Mouse (Mus musculus) midbrain, postnatal 0 days (tissue): ENCODE measurements around the gene Macrod1. TPM values are rescaled to one million over a fixed set of nuclear protein-coding genes. Genes with fewer than 3 reads are reported as not detected.

Experiments used
- ATAC-seq: fragments of 200-750 bp; cut with Nextera tagmentation; 2 replicates; pipeline ENCODE4 v1.8.0; 2017; ENCODE audit warnings: moderate number of reproducible peaks, mild to moderate bottlenecking, moderate TSS enrichment, moderate library complexity; ENCODE audit not compliant: low FRiP score
- DNase-seq: peaks from one replicate; pipeline ENCODE4 v3.0.0-alpha.2; 2015; ENCODE audit warnings: low spot score
- H3K27ac ChIP-seq: fragments of 300-500 bp; sonication (generic); 2 replicates; pipeline ENCODE4 v1.5.1; 2014; ENCODE audit warnings: low read depth, mild to moderate bottlenecking, low read length, mixed read lengths
- H3K27me3 ChIP-seq: fragments of 300-500 bp; sonication (generic); 2 replicates; pipeline ENCODE4 v1.6.1; 2014; ENCODE audit warnings: low read length, control low read depth, mixed read lengths; ENCODE audit not compliant: insufficient read depth
- H3K36me3 ChIP-seq: fragments of 300-500 bp; sonication (generic); 2 replicates; pipeline ENCODE4 v1.6.1; 2014; ENCODE audit warnings: low read length, control low read depth, mixed read lengths; ENCODE audit not compliant: insufficient read depth
- H3K4me1 ChIP-seq: fragments of 300-500 bp; sonication (generic); 2 replicates; pipeline ENCODE4 v1.6.1; 2014; ENCODE audit warnings: mild to moderate bottlenecking, control low read depth, antibody characterized with exemption, low read length, mixed read lengths; ENCODE audit not compliant: insufficient read depth
- H3K4me2 ChIP-seq: fragments of 300-500 bp; sonication (generic); 2 replicates; pipeline ENCODE4 v1.6.1; 2014; ENCODE audit warnings: low read depth, mild to moderate bottlenecking, low read length, mixed read lengths; ENCODE audit not compliant: poor library complexity, severe bottlenecking
- H3K4me3 ChIP-seq: fragments of 300-500 bp; sonication (generic); 2 replicates; pipeline ENCODE4 v1.5.1; 2014; ENCODE audit warnings: low read depth, mild to moderate bottlenecking, low read length, moderate library complexity
- H3K9ac ChIP-seq: fragments of 300-500 bp; sonication (generic); replicated peaks from 2 replicates; pipeline ENCODE4 v1.6.1; 2014; ENCODE audit warnings: mild to moderate bottlenecking, low read length, moderate library complexity, mixed read lengths; ENCODE audit not compliant: poor library complexity, severe bottlenecking
- H3K9me3 ChIP-seq: fragments of 300-500 bp; sonication (generic); 2 replicates; pipeline ENCODE4 v1.6.1; 2016; ENCODE audit warnings: low read length, control low read depth
- CTCF ChIP-seq: IDR thresholded peaks from 2 replicates; pipeline ENCODE4 v1.5.1; 2016; ENCODE audit warnings: antibody characterized with exemption, mild to moderate bottlenecking
- WGBS: fragments of 180-500 bp; shearing (Covaris S2); extraction: QIAGEN DNeasy Blood & Tissue Kit; methylation state at CpG from one replicate; pipeline ENCODE4 v1.1.7; 2014; 5-methylcytosine and 5-hydroxymethylcytosine counted together
- polyA plus RNA-seq: library from polyadenylated mRNA; unstranded; fragments of >200 nt; fragmentation: Nextera tagmentation; extraction: Ambion mirVana; gene quantifications from 2 replicates; pipeline ENCODE4 v1.2.1, GENCODE M21; 2015
- total RNA-seq: library from RNA; depleted of rRNA; stranded (reverse); fragments of >200 nt; gene quantifications from 2 replicates; pipeline ENCODE4 v1.2.3, GENCODE M21; 2014

Macrod1 gene
- total and polyA plus RNA-seq, 2 experiments from 2014 or later = 1.4 to 6.2 TPM

- 89% methylated on average over 13 of the region's 13 CpGs for WGBS
Observed at GRCm38 (mm10) chr19:7199089-7199488, 142.5 kb downstream of the Macrod1 start.

GRCm38 (mm10) chr19:7200427-7200826 lies 143.8 kb downstream of the Macrod1 start:
- DNase-seq (no peak), ATAC-seq (no peak)
- Histone ChIP-seq H3K9ac (no peak overlapping the region), H3K27ac (no peak overlapping the region), H3K36me3 (peaks cover 55% of the 10 kb centered on the region), H3K4me2 (no peak overlapping the region), H3K4me1 (peaks cover 7% of the 10 kb centered on the region; the same call in 1 of the 2 replicates), H3K27me3 (no peaks in the 10 kb centered on the region), H3K9me3 (no peaks in the 10 kb centered on the region), H3K4me3 (no peak overlapping the region)
- no peak for TF ChIP-seq CTCF
- WGBS = 68% methylated on average over 1 of the region's 1 CpGs

More at GRCm38 (mm10) chr19:7199089-7199488, 142.5 kb downstream of the Macrod1 start:
- Histone ChIP-seq H3K4me1 (no peaks in the 10 kb centered on the region), H3K27ac (no peak overlapping the region), H3K4me3 (no peak overlapping the region), H3K9ac (no peak overlapping the region), H3K9me3 (no peaks in the 10 kb centered on the region), H3K4me2 (no peak overlapping the region), H3K36me3 (peaks cover 55% of the 10 kb centered on the region), H3K27me3 (no peaks in the 10 kb centered on the region)
- no peak for TF ChIP-seq CTCF
- DNase-seq (no peak), ATAC-seq (no peak)

- Histone ChIP-seq H3K27ac (no peak overlapping the region), H3K9ac (peak overlapping the region; percentile 86), H3K4me1 (peaks cover 11% of the 10 kb centered on the region), H3K4me2 (peak overlapping the region; percentile 88), H3K4me3 (peak overlapping the region; percentile 65), H3K36me3 (peaks cover 33% of the 10 kb centered on the region), H3K9me3 (no peaks in the 10 kb centered on the region), H3K27me3 (no peaks in the 10 kb centered on the region)
- ATAC-seq = no peak
- WGBS = 70% methylated on average over 2 of the region's 2 CpGs
- TF ChIP-seq CTCF = no peak
- DNase-seq = no peak
Observed at GRCm38 (mm10) chr19:7204898-7205297, 148.3 kb downstream of the Macrod1 start.

- H3K4me3 ChIP-seq = peak overlapping the region; percentile 65
- H3K9ac ChIP-seq = peak overlapping the region; percentile 86
- peak overlapping the region; percentile 89 for H3K27ac ChIP-seq
- peaks cover 29% of the 10 kb centered on the region for H3K36me3 ChIP-seq
- H3K4me2 ChIP-seq = peak overlapping the region; percentile 88
- no peaks in the 10 kb centered on the region for H3K27me3 ChIP-seq
- DNase-seq (no peak), ATAC-seq (no peak)
- no peak for TF ChIP-seq CTCF
- WGBS = 34% methylated on average over 7 of the region's 7 CpGs
- H3K4me1 ChIP-seq = peaks cover 11% of the 10 kb centered on the region
- no peaks in the 10 kb centered on the region for H3K9me3 ChIP-seq
Observed at GRCm38 (mm10) chr19:7205326-7205725, 148.7 kb downstream of the Macrod1 start.

GRCm38 (mm10) chr19:7205753-7206736 lies 149.4 kb downstream of the Macrod1 start, which contains the start of gene Otub1:
TSS of gene Otub1 (minus strand) at chr19:7206316.
- peak within 1 kb of the TSS; percentile 89 for H3K27ac ChIP-seq
- WGBS = under 1% methylated on average over 77 of the region's 79 CpGs

More at GRCm38 (mm10) chr19:7205753-7206736, 149.4 kb downstream of the Macrod1 start, which contains the start of gene Otub1:
- DNase-seq (peak; percentile 96), ATAC-seq (peak; percentile 96)
- no peak; the same call in 1 of the 2 replicates for TF ChIP-seq CTCF
- Histone ChIP-seq H3K4me1 (peaks cover 11% of the 10 kb centered on the region), H3K27me3 (no peaks in the 10 kb centered on the region), H3K4me3 (peak within 1 kb of the TSS; percentile 65), H3K9me3 (no peaks in the 10 kb centered on the region), H3K9ac (peak within 1 kb of the TSS; percentile 86), H3K4me2 (peak within 1 kb of the TSS; percentile 88), H3K36me3 (peaks cover 23% of the 10 kb centered on the region)
